Mouse (Mus musculus) kidney, postnatal 14 days (tissue): ENCODE data around the gene Ptov1.
"Not testable (repeated sequence)": the region's sequence is repeated elsewhere in the genome, so short reads cannot be mapped to it uniquely, and the experiment has no call there.

Experiments
- DNase-seq: peaks from one replicate; pipeline ENCODE4 v3.0.0; 2022; ENCODE audit warnings: mixed read lengths

Gene Ptov1

GRCm38 (mm10) chr7:44888256-44889105 is 18.9 kb upstream of the Ptov1 start:
- DNase-seq, result no peak

DNA sequence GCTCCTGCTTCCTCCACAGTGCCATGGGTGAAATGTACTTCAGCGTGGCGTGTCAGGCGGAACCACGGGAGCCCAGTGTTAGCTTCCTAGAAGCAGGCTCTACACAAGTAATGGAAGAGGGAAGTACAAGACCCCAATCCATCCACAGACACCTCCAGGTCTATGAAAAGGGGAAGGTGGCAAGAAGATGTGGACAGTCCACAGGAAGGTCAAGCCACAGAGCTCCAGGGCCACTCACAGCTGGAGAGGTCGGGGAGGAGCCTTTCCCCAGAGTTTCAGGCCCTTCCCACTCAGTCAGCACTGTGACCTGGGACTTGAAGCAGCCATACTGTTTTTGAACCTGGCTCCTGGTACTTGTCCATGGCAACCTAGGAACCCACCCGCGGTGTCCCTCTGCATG is 17.4 kb upstream of the Ptov1 start:
- no peak for DNase-seq

DNA sequence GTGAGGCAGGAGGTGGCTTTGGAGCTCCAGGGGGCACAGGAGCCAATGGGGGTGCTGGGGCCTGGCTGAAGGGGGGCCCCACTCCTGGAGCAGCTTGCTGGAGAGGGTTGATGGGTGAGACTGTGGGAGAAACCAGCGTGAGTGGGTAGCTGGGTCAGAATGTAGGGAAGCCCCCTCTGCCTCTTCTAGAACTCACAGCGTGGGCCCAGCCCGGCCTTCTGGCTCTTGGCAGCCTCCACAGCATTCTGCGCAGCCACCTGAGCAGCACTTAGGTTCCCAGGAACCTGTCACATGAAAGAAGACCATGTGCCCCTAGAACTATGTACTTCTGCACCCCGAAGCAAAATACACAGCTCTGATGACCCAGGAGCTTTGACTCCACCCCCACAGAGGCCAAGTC is 15.0 kb upstream of the Ptov1 start:
- DNase-seq, result no peak

DNA sequence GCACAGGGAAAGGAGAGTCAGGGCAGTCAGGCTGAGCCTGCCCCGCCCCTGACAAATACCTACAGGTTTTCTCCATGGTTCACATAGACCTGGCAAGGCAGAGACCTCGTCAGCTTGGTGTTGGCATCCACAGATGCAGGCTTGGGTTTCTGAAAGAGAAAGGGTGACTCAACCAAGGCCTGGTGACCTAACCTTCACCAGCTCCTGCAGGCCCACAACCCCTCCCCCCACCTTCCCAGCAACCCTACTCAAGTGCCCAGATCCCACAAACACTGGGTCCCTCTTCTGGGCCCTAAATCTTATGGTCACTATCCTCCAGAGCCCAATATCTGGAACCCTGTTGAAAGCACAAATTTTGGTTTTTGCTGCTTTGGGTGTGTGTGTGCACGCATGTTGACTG is 13.4 kb upstream of the Ptov1 start:
- DNase-seq, result no peak

GRCm38 (mm10) chr7:44877833-44878232 is 8.2 kb upstream of the Ptov1 start:
- DNase-seq, result no peak

DNA sequence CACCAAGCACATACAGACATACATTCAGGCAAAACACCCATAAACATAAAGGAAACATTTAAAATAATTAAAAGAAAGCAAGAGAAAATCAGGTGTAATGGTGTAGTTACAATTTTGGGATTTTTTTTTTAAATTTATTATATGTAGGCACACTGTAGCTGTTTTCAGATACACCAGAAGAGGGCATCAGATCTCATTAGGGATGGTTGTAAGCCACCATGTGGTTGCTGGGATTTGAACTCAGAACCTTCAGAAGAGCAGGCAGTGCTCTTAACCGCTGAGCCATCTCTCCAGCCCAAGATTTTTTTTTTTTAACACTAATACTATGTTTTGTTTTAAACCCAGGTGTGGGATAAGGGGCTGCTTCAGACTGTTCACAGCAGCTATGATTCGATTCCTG is 2.2 kb upstream of the Ptov1 start:
- DNase-seq, result not testable (repeated sequence)

DNA sequence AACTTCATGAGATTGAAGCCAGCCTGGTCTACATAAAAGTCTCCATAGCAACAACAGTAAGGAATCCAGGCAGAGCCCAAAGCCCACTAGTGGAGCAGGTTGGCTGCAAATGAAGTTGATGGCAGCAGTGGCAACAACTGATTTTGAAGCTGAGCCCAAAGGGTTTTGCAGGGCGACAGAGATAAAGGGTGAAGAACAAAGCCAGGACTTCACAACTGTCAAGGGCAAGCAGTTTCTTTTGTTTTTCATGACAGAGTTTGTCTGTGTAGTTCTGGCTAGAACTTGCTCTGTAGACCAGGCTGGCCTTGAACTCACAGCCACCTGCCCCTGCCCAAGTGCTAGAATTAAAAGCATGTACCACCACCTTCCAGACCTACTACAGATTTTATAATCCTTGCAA is 1.6 kb upstream of the Ptov1 start:
- DNase-seq, result no peak

DNA sequence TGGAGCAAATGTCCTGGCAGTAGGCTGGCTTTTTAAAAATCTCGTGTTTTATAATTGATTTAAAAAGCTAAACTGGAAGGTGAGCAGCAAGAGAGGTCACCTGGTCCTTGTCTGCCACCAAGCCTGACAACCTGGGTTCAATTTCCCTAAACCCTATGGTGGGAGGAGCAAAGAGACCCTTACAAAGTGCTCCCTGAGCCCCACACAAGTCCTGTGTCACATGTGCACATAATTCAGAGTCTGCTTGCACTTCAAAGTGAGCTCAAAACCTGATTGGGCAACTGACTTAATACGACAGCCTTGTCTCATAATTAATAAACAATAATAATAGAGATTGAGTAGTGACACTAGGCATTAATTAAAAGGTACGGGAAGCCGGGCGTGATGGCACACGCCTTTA is 1.0 kb upstream of the Ptov1 start:
- DNase-seq, result no peak

GRCm38 (mm10) chr7:44868919-44869696 is 480 bp downstream of the Ptov1 start:
- DNase-seq, result peak; percentile 85

DNA sequence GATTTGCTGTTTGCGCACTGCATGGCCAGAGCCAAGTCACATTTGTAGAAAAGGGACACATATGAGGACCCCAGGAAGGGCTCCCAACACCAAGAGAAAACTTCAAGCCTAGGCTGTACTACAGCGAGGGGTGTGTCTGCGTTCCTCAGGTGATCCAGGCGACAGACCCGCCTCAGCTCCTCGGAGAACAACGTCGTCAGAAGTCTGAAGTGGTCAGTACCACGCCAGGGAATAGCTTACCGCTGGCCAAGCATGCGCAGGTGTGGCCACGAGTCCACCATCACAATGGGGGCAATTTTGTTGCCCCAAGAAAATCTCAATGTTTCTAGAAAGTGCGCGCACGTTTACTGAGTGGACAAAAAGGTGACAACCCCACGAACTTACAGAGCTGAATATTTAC is 1.1 kb downstream of the Ptov1 start:
- peak; percentile 50 for DNase-seq

- DNase-seq, result no peak
Measured at GRCm38 (mm10) chr7:44867802-44868201, 1.8 kb downstream of the Ptov1 start.

DNA sequence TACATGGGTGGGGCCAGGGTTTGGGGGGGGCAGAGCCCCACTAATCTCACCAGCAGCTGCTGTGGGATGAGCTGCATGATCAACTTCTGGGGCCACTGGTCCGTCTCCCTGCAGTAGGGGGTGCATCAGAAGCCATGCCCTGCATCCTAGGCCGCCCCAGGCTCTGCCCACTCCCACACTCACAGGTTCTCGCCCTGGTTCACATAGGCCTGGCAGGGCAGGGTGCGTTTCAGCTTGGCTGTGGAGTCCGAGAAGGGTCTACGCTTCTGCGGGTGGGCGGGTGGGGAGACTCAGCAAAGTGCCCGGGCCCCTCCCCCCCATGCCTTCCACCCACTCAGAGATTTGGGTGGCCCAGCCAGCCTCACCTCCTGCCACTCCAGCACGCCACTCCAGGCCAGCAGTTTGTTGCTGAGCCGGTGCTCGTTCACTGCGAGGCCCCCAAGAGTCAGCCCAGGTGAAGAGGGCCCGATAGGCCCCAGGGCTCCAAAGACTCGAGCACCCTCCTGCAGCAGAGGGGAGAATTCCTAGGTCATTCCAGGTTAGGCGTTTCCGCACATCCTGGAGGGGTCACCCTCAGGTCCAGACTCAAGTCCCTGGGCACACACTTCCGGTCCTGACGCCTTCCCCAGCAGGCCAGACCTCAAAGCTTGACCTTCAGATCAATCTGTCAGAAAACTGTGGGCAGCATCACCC is 2.4 kb downstream of the Ptov1 start:
- no peak for DNase-seq

GRCm38 (mm10) chr7:44866276-44867009 is 3.1 kb downstream of the Ptov1 start:
- DNase-seq, result peak; percentile 77

DNA sequence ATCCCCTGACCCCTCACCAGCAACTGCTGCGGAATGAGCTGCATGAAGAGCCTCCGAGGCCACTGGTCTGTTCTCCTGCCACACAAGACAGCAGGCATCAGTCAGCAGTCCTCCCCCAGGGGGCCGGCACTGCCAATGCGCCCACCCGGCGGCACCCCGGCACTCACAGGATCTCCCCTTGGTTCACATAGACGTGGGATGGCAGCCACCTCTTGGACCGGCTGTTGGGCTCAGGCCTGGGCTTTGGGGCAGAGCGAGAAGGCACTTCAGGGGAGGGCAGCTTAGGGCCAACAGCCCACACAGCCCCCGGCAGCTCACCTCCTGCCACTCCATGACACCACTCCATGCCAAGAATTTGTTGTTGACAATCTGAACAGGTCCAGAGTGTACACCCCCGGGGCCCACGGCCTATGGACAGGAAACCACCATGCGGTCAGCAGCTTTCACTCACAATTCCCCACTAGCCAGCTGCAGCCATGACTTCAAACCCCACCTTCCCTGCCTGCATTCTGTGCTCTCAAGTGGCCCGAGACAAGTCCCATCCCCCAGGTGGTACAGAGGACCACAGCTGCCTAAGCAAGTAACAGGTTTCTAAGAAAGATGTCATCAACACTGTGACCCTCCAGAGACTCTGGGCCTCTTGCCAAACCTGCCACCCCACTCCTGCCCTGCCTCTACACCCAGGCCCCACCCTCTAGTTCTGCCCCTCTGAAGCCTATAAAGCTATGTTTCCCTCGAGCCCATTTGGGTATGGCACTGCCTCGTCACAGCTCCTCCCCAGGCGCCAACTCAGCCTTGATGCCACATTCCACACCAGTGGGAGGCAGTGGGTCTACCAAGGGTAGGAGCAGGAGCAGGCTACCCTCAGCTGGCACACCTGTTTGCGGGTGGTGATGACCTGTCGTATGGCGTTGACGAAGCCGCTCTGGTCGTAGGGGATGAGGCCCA is 4.7 kb downstream of the Ptov1 start:
- no peak for DNase-seq

GRCm38 (mm10) chr7:44863982-44864494 is 5.5 kb downstream of the Ptov1 start:
- DNase-seq, result no peak

GRCm38 (mm10) chr7:44863210-44863609 is 6.4 kb downstream of the Ptov1 start:
- DNase-seq, result no peak

- no peak for DNase-seq
Measured at GRCm38 (mm10) chr7:44862434-44862833, 7.2 kb downstream of the Ptov1 start.

DNA sequence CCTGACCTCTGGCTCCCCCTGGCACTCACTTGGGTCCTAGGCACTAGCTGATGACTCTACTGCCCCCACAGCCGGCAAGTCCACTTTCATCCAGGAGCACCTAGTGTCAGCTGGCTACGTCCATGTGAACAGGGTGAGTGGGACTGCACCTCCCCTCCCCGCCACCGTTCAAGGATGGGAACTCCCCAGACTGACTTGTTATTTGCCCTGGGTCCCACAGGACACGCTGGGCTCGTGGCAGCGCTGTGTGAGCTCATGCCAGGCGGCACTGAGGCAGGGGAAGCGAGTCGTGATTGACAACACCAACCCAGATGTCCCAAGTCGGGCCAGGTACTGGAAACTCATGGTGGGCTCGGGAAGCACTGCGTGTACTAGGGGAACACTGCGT is 8.2 kb downstream of the Ptov1 start:
- no peak for DNase-seq

- DNase-seq, result peak; percentile 75
Measured at GRCm38 (mm10) chr7:44860576-44861428, 8.8 kb downstream of the Ptov1 start.

DNA sequence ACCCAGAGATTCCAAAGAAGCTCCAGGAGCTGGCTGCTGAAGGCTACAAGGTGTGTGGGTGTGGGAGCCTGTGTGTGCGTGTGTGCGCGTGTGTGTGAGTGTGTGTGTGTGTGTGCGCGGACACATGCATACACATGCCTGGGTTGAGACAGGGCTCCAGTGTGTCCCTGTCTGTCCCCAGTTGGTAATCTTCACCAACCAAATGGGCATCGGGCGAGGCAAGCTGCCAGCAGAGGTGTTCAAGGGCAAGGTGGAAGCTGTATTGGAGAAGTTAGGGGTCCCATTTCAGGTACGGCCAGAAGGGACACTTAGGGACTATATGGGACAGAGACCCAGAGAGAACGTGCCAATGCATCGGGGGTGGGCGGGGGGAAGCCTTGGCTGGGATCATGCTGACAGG is 9.7 kb downstream of the Ptov1 start:
- no peak for DNase-seq
